In the genomic region with DNA sequence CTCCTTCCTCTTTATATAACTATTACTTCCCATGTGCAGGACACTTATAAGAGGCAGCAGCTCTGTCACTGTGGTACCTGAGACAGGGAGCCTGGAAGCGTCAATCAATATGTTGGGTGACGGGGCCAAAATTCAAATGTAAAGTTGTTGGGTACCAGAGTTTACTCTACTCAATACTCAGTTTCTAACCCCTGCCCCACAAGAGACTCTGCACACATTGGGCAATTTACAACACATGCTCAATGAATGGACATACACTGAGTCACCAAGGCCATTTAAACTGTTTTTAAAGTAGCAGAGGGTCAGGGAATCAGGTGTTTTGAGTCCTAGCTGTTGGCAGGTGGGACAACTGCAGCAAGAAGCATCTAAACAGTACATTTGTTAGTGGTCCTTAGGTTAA, we compare ENCODE assay signal across 24 mouse cellular contexts.
"Had no signal": no experiment of that assay in that cellular context is flagged by ENCODE, and none has a peak within 500 bp of the region (broad histone marks: within the 10 kb centered on the region; RNA-seq: fewer than 3 reads in every experiment).

No protein-coding gene starts in this region.

- H3K27me3 ChIP-seq: embryonic facial prominence, embryonic 12.5 days; embryonic facial prominence, embryonic 13.5 days; embryonic facial prominence, embryonic 15.5 days; forebrain, embryonic 12.5 days; forebrain, embryonic 13.5 days; forebrain, embryonic 15.5 days had no signal

- H3K4me1 ChIP-seq: embryonic facial prominence, embryonic 10.5 days; embryonic facial prominence, embryonic 12.5 days; embryonic facial prominence, embryonic 13.5 days; embryonic facial prominence, embryonic 15.5 days; forebrain, embryonic 10.5 days; forebrain, embryonic 12.5 days had no signal

- H3K9ac ChIP-seq: embryonic facial prominence, embryonic 12.5 days; embryonic facial prominence, embryonic 13.5 days; embryonic facial prominence, embryonic 15.5 days; forebrain, embryonic 12.5 days; forebrain, embryonic 13.5 days; forebrain, embryonic 15.5 days; forebrain, postnatal 0 days had no signal

- H3K36me3 ChIP-seq: embryonic facial prominence, embryonic 10.5 days; embryonic facial prominence, embryonic 12.5 days; embryonic facial prominence, embryonic 13.5 days; embryonic facial prominence, embryonic 15.5 days; forebrain, embryonic 10.5 days; forebrain, embryonic 12.5 days; forebrain, embryonic 15.5 days had no signal

- DNase-seq: cerebellum, adult 2 months; cerebellum, adult 8-10 months; cerebellum, adult 9-10 months; cerebellum, adult 9-11 months; cerebellum, postnatal 25 days; cerebellum, postnatal 36 days; embryo, embryonic 11 days; gastrocnemius, adult 2 months; gastrocnemius, postnatal 10 days; gastrocnemius, postnatal 14 days; gastrocnemius, postnatal 25 days; gastrocnemius, postnatal 36 days; heart, adult 18-20 months had no signal

- H3K9me3 ChIP-seq: embryonic facial prominence, embryonic 10.5 days; embryonic facial prominence, embryonic 12.5 days; embryonic facial prominence, embryonic 13.5 days; embryonic facial prominence, embryonic 15.5 days; forebrain, embryonic 10.5 days; forebrain, embryonic 12.5 days; forebrain, embryonic 13.5 days; forebrain, embryonic 15.5 days had no signal

- ATAC-seq: forebrain, embryonic 13.5 days; forebrain, embryonic 14.5 days had no signal

- H3K27ac ChIP-seq: embryonic facial prominence, embryonic 10.5 days; embryonic facial prominence, embryonic 12.5 days; embryonic facial prominence, embryonic 13.5 days; embryonic facial prominence, embryonic 15.5 days; forebrain, embryonic 10.5 days; forebrain, embryonic 12.5 days; forebrain, embryonic 13.5 days; forebrain, embryonic 15.5 days; gastrocnemius, adult 2 months had no signal

- H3K4me3 ChIP-seq: embryonic facial prominence, embryonic 10.5 days; embryonic facial prominence, embryonic 12.5 days; embryonic facial prominence, embryonic 13.5 days; embryonic facial prominence, embryonic 15.5 days; erythroblast, embryonic 14.5 days; forebrain, embryonic 10.5 days; forebrain, embryonic 12.5 days; forebrain, embryonic 13.5 days; forebrain, embryonic 15.5 days; gastrocnemius, adult 2 months had no signal

- H3K4me2 ChIP-seq: embryonic facial prominence, embryonic 12.5 days; embryonic facial prominence, embryonic 13.5 days; embryonic facial prominence, embryonic 15.5 days; forebrain, embryonic 12.5 days; forebrain, embryonic 13.5 days; forebrain, embryonic 15.5 days had no signal
